Comparison of ENCODE assay signal across 9 mouse cellular contexts in genomic region chr2:71872141-71872540, GRCm38 (mm10). TPM values are rescaled to one million over a fixed set of nuclear protein-coding genes. Genes with fewer than 3 reads are reported as not detected.
DNase-seq lines count a peak whose midpoint lies in the region; ATAC-seq and TF ChIP-seq lines count a peak whose summit lies in the region.
"Had no signal": no experiment of that assay in that cellular context is flagged by ENCODE, and none has a peak within 500 bp of the region (broad histone marks: within the 10 kb centered on the region; RNA-seq: fewer than 3 reads in every experiment).

No protein-coding gene starts in this region.

- no peak for TF ChIP-seq CTCF in heart, postnatal 0 days (IDR thresholded peaks at IDR 0.05; ENCODE audit: low read depth)
- TF ChIP-seq CTCF in layer of hippocampus, adult 2 months (conservative IDR thresholded peaks at IDR 0.05) = no peak

- H3K4me3 ChIP-seq in kidney, embryonic 14.5 days (ENCODE audit: low read length) = peak overlapping the region; percentile 61
- H3K4me3 ChIP-seq in embryonic facial prominence, embryonic 11.5 days (ENCODE audit: low read depth, low read length) = no peak overlapping the region
- H3K4me3 ChIP-seq in heart, postnatal 0 days (ENCODE audit: low read depth, low read length) = peak overlapping the region; percentile 75
- H3K4me3 ChIP-seq in midbrain, embryonic 15.5 days = no peak overlapping the region
- no peak overlapping the region for H3K4me3 ChIP-seq in layer of hippocampus, adult 2 months

- H3K9me3 ChIP-seq in kidney, embryonic 14.5 days (ENCODE audit: control insufficient read depth, low read length) = no peaks in the 10 kb centered on the region
- H3K9me3 ChIP-seq in embryonic facial prominence, embryonic 11.5 days (replicated peaks; ENCODE audit: control insufficient read depth, low read length) = no peaks in the 10 kb centered on the region
- no peaks in the 10 kb centered on the region for H3K9me3 ChIP-seq in heart, postnatal 0 days (replicated peaks; ENCODE audit: control insufficient read depth, low read length)
- H3K9me3 ChIP-seq in midbrain, embryonic 15.5 days = no peaks in the 10 kb centered on the region

- H3K9ac ChIP-seq in kidney, embryonic 14.5 days (ENCODE audit: low read depth, low read length) = no peak overlapping the region
- no peak overlapping the region for H3K9ac ChIP-seq in embryonic facial prominence, embryonic 11.5 days (replicated peaks; ENCODE audit: low read length)
- H3K9ac ChIP-seq in heart, postnatal 0 days (replicated peaks; ENCODE audit: low read depth, low read length) = no peak overlapping the region
- no peak overlapping the region for H3K9ac ChIP-seq in midbrain, embryonic 15.5 days

- no peak overlapping the region for H3K27ac ChIP-seq in kidney, embryonic 14.5 days (ENCODE audit: low read depth, low read length)
- no peak overlapping the region for H3K27ac ChIP-seq in embryonic facial prominence, embryonic 11.5 days (replicated peaks; ENCODE audit: low read depth, low read length)
- H3K27ac ChIP-seq in heart, postnatal 0 days (ENCODE audit: low read depth) = peak overlapping the region; percentile 92
- no peak overlapping the region for H3K27ac ChIP-seq in midbrain, embryonic 15.5 days
- H3K27ac ChIP-seq in layer of hippocampus, adult 2 months = no peak overlapping the region

- H3K36me3 ChIP-seq in kidney, embryonic 14.5 days (ENCODE audit: control insufficient read depth, insufficient read depth, low read length) = no peaks in the 10 kb centered on the region
- H3K36me3 ChIP-seq in embryonic facial prominence, embryonic 11.5 days (replicated peaks; ENCODE audit: control insufficient read depth, insufficient read depth, low read depth, low read length) = no peaks in the 10 kb centered on the region
- H3K36me3 ChIP-seq in heart, postnatal 0 days (replicated peaks; ENCODE audit: control insufficient read depth, insufficient read depth, low read length) = no peaks in the 10 kb centered on the region
- no peaks in the 10 kb centered on the region for H3K36me3 ChIP-seq in midbrain, embryonic 15.5 days (replicated peaks)

- H3K27me3 ChIP-seq in kidney, embryonic 14.5 days (ENCODE audit: control insufficient read depth, insufficient read depth, low read length) = no peaks in the 10 kb centered on the region
- no peaks in the 10 kb centered on the region for H3K27me3 ChIP-seq in embryonic facial prominence, embryonic 11.5 days (ENCODE audit: control insufficient read depth, insufficient read depth, low read length)
- no peaks in the 10 kb centered on the region for H3K27me3 ChIP-seq in heart, postnatal 0 days (ENCODE audit: control insufficient read depth, insufficient read depth, low read length)
- peaks cover 4% of the 10 kb centered on the region; the same call in 1 of the 2 replicates for H3K27me3 ChIP-seq in midbrain, embryonic 15.5 days (replicated peaks)

- peaks cover 6% of the 10 kb centered on the region; the same call in 1 of the 2 replicates for H3K4me1 ChIP-seq in kidney, embryonic 14.5 days (ENCODE audit: control insufficient read depth, insufficient read depth, low read length)
- 0 out of 2 replicates have a peak, but pooled peaks cover 2% of the 10 kb centered on the region for H3K4me1 ChIP-seq in embryonic facial prominence, embryonic 11.5 days (ENCODE audit: control insufficient read depth, insufficient read depth, low read length)
- peaks cover 24% of the 10 kb centered on the region for H3K4me1 ChIP-seq in heart, postnatal 0 days (ENCODE audit: control insufficient read depth, insufficient read depth)
- H3K4me1 ChIP-seq in midbrain, embryonic 15.5 days = peaks cover 16% of the 10 kb centered on the region

- 77% methylated on average over 10 of the region's 10 CpGs for WGBS in kidney, embryonic 14.5 days
- 81% methylated on average over 10 of the region's 10 CpGs for WGBS in embryonic facial prominence, embryonic 11.5 days
- WGBS in heart, postnatal 0 days = 77% methylated on average over 10 of the region's 10 CpGs
- WGBS in midbrain, embryonic 15.5 days = 85% methylated on average over 10 of the region's 10 CpGs

- no peak for TF ChIP-seq EP300 in heart, postnatal 0 days (IDR thresholded peaks at IDR 0.05; ENCODE audit: low read depth)

- H3K4me2 ChIP-seq in kidney, embryonic 14.5 days (replicated peaks; ENCODE audit: low read depth, low read length) = peak overlapping the region; percentile 73
- H3K4me2 ChIP-seq in embryonic facial prominence, embryonic 11.5 days (ENCODE audit: low read depth, low read length) = no peak overlapping the region
- H3K4me2 ChIP-seq in heart, postnatal 0 days (ENCODE audit: low read depth, low read length) = peak overlapping the region; percentile 87
- H3K4me2 ChIP-seq in midbrain, embryonic 15.5 days = peak overlapping the region; percentile 75; the same call in 1 of the 2 replicates

- no peak for ATAC-seq in kidney, embryonic 14.5 days (ENCODE audit: low FRiP score, low TSS enrichment)
- ATAC-seq in embryonic facial prominence, embryonic 11.5 days (replicated peaks; ENCODE audit: insufficient number of reproducible peaks, low FRiP score, low TSS enrichment, low read depth) = 0 out of 2 replicates have a peak, but pooled peaks have one; percentile 5
- ATAC-seq in heart, postnatal 0 days (ENCODE audit: insufficient read depth, low read depth) = no peak
- ATAC-seq in midbrain, embryonic 15.5 days (replicated peaks) = no peak

- DNase-seq in kidney, postnatal 4 days = no peak
- no peak for DNase-seq in embryonic facial prominence, embryonic 11.5 days (ENCODE audit: low spot score)
- DNase-seq in heart, postnatal 0 days (ENCODE audit: low spot score) = no peak
- no peak for DNase-seq in layer of hippocampus, adult 2 months (ENCODE audit: low spot score in 2 of 2)
- DNase-seq in cerebellum, postnatal 36 days = no peak
- DNase-seq: cerebellum, postnatal 14 days; kidney, adult 18-20 months had no signal

RNA-seq across cellular contexts. Expression of gene Pdk1, which starts 0.9 kb away (rescaled TPM):
- 28.8 and 40.5 TPM in 2 replicates for polyA plus RNA-seq in kidney, embryonic 14.5 days (2014; fragmentation: Nextera tagmentation; extraction: Ambion mirVana)
- 45.0 and 47.6 TPM in 2 replicates for polyA plus RNA-seq in embryonic facial prominence, embryonic 11.5 days (2014; fragmentation: Nextera tagmentation; extraction: Ambion mirVana)
- total RNA-seq in heart, postnatal 0 days (2014; rRNA removed; ENCODE audit: low replicate concordance) = 181 and 286 TPM in 2 replicates
- 62.8 and 65.0 TPM in 2 replicates for polyA plus RNA-seq in heart, postnatal 0 days (2015; fragmentation: Nextera tagmentation; extraction: Ambion mirVana)
- polyA plus RNA-seq in midbrain, embryonic 15.5 days (2015; fragmentation: Nextera tagmentation; extraction: Ambion mirVana) = 21.2 and 23.9 TPM in 2 replicates
- 10 to 100 TPM; 38.8 to 39.5 TPM for total RNA-seq in layer of hippocampus, adult 2 months (2021)

Comparison
In these comparisons a context has a peak if more than half of its experiments do, and no peak if none do; other contexts are left out.
1. H3K4me3 ChIP-seq: peak in kidney, embryonic 14.5 days (single experiment) and heart, postnatal 0 days (single experiment); none in embryonic facial prominence, embryonic 11.5 days (single experiment), midbrain, embryonic 15.5 days (single experiment) and layer of hippocampus, adult 2 months (single experiment).